Mouse (Mus musculus) thymus, postnatal 25 days (tissue): ENCODE data around the gene Mdm2.
"Not testable (repeated sequence)": the region's sequence is repeated elsewhere in the genome, so short reads cannot be mapped to it uniquely, and the experiment has no call there.

Source experiments
- DNase-seq: peaks from one replicate; pipeline ENCODE4 v3.0.0; 2022

Mdm2 gene

DNA sequence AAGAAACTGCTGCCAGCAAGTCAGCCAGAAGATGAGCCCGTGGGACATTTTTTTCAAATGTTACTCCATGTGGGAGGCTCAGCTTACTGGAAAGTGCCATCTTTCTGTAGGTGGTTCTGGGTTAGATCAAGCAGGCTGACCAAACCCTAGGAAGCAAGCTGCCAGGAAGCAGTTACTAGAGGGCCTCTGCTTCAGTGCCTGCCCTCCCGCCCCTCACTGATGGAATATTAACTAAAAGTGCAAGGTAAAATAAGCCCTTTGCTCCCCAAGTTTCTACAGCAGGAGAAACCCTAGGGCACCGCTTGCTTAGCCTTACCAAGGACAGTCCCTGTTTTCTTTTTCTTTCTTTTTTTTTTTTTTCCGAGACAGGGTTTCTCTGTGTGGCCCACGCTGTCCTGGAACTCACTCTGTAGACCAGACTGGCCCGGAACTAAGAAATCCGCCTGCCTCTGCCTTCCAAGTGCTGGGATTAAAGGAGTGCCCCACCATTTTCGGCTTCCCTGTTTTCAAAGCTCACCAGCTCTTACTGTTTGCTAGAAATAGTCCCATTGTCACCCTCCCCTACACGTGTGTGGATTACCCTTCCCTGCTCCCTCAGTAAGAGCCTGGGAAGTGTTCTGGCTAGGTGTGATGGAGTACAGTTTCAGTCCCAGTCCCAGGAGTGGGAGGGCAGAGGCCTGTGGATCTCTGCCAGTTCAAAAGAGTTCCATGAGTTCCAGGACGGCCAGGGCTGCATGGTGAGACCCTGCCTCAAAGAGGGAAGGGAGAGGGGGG is 37.9 kb upstream of the Mdm2 start:
- no peak for DNase-seq

DNA sequence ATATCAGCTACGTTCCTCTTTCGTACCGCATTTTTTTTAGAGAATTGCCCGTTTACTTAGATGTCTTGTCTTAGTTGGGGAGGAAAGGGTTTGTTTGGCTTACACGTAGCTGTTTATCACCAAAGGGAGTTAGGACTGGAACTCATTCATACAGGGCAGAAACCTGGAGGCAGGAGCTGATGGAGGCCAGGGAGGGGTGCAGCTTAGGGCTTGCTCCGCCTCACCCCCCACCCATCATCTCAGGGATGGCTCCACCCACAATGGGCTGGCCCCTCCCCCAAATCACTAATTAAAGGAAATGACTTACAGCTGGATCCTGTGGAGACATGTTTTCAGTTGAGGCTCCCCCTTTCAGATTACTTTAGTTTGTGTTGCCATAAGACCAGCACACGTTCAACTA is 37.2 kb upstream of the Mdm2 start:
- DNase-seq, result no peak

DNA sequence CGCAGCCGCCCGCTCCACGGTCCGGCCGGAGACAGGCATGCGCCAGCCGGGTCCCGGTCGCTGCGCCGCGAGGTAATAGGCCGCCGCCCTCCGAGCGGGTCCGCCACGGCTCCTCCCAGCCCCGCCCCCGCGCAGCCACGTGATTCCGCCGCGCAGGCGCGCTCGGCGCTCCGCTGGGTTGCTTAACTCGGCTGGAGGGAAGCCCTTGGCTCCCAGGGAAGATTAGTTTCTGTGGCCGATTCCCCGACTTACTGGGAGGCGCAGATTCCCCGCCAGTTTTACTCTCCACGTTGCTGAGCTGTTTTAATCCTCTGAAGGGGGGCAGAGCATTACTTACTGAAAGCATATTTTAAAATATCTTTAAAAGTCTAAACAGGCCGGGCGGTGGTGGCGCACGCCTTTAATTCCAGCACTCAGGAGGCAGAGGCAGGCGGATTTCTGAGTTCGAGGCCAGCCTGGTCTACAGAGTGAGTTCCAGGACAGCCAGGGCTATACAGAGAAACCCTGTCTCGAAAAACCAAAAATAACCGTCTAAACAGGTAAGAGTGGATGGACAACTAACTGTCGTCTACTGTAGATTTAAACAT is 35.8 kb upstream of the Mdm2 start, which contains the start of gene Slc35e3:
Gene Slc35e3 (minus strand): TSS at position 69 of the 587 bp plus-strand sequence.
- DNase-seq, result peak; percentile 98

DNA sequence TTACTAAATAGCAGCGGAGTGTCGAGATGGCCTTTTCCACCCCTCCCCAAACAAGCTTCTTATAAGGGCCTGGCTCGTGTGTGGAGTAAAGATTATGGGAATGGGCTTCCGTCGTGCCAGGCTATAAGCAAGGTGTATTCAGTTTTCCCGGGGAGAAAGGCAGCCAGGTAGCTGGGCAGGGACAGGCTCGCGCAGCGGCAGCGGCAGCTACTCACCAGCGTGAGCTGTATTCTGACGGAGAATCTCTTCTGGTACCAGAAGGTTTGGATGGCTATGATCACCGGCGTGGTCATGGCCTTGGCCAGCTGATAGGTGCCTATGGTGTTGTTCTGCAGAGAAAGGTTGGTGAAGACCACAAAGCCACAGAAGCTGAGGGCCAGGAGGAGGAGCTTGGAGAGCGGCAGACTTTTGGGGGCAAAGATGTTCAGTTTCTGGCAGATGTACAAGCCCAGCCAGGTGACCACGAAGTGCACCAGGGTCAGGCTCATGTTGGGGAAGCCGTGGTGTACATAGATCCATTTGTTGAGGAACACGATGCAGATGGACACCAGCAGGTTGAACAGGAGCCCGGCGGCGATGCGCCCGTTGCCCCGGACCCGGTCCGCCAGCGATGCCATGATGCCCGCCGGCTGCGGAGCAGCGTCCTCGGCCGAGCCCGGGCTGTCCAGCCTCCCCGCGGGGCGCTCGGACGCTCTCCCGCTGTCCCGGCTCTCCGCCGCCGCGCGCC is 35.2 kb upstream of the Mdm2 start:
- DNase-seq, result peak; percentile 29

DNA sequence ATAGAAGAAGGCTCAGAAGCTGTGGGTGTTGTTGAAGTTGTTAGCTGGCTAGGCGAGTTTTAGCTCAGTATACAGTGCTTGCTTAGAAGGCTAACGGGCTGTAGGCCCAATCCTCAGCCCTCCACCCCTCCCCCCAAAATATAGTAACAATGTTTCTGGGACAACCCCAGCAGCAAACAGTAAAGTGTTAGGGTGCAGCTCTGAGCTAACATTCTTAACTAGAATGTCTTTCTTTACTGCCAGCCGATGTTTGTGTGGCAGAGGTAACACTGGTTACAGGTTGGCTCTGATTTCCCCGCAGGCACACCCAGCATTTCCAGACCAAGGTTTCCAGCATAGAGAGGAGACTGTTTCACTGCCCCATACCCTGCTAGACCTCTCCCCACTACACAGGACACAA is 33.4 kb upstream of the Mdm2 start:
- DNase-seq, result no peak

DNA sequence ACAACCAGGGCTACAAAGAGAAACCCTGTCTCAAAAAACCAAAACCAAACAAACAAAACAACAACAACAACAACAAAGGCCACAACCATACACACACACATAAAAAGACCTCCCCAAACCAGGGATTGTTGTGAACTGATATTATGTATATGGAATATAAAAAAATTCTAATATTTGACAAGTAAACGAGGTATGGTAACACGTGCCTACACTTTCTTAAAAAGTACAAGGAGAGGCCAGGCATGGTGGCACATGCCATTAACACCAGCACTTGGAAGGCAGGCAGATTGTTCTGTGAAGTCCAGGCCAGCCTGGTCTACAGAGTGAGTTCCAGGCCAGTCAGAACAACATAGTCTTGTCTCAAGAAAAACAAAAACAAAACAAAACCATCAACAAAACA is 32.6 kb upstream of the Mdm2 start:
- no peak for DNase-seq

DNA sequence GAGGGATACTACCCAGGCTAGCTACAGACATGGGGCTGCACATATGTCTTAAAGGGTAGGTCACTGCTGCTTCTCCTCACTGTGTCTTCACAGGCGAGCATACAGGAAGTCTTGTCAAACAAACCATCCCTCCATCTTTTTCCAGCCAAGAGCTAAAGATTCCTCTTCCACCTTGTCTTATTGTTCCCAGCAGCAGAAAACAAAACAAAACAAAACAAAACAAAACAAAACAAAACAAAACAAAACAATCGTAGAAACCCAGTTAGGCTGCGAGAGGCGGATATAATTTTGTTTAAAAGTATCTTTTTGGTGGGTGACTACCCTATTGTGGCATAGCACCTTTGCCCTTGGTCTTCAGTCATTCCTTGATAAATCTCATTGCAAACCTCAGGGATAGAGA is 32.1 kb upstream of the Mdm2 start:
- DNase-seq, result no peak

DNA sequence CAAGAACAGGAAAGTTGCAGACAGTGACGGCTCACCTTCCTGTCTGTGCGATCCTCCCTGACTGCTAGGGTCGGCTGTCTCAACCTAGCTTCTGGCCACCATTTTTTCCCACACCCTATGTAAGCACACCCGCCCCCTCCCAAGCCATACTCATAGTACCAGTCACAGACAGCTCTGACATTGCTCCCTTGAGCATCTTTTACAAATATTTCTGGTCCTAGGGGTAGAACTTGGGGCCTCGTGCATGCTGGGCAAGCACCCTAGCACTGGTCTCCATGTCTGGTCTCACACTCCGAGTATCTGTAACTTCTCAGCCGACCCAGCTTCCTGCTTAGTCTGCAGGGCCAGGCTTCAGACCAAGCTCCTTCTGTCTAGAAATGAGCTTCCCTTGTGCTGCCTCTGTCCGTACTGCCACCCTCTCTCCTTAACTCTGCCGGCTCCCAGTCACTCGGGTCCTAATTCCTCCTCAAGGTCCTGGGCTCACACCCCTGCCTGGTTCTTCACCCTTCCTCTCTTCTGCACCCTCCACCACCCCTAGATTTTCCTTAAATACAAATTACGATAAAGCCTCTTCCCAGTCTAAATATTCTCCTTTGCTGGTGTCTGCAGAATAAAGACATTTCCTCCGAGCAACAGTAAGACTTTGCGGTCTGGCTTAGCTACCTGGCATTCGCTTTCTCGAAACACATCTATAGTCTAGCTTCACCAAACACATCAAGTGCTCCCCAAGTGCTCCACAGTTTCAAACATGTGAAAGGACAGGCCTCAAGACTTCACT is 31.3 kb upstream of the Mdm2 start:
- no peak for DNase-seq

DNA sequence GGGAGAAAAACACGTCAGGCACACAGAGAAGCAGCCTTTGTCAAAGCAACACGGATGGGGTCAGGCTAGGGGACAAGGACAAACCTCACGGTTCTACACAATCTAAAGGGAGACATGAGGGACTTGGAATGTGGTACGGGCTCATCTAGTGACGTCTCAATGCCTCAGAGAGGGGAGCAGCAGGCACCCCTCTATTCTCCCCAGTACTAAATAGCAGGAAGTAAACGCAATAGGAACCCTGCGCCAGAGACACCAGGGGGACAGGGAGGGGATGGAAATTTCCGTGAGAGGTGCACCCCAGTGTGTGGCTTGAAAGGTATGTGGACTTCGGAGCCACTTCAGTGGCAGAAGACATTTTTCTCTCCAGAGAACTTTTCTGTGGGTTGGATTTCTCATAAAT is 30.4 kb upstream of the Mdm2 start:
- no peak for DNase-seq

DNA sequence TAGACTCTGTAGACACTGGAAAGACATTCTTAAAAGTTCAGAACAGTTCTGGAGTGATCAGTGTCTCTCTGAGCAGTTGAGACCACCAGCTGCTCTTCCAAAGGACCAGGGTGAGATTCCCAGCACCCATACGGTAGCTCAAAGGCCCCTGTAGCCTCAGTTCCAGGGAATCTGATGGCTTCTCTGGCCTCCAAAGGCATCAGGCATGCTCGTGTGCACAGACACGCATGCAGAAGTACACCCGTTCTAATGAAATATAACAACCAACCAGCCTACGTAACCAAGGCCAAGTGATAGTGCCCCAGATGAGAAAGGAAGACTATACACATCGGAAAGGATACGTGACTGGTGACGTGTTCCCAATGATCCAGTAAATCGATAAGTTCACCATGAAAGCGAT is 29.6 kb upstream of the Mdm2 start:
- DNase-seq, result no peak

DNA sequence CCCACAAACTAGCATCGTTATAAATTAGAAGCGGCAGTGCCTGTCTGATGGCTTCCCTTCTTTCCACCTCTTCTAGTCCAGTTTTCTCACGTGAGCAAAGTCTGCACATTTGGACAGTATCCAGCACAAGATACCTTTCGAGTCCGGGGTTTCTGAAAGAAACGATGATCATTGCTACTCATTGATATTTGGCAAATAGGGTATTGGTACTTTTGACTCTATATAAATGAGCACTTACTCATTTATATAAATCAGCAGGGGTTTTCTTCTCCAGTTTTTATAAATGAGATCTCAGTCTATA is 29.0 kb upstream of the Mdm2 start:
- DNase-seq, result no peak

DNA sequence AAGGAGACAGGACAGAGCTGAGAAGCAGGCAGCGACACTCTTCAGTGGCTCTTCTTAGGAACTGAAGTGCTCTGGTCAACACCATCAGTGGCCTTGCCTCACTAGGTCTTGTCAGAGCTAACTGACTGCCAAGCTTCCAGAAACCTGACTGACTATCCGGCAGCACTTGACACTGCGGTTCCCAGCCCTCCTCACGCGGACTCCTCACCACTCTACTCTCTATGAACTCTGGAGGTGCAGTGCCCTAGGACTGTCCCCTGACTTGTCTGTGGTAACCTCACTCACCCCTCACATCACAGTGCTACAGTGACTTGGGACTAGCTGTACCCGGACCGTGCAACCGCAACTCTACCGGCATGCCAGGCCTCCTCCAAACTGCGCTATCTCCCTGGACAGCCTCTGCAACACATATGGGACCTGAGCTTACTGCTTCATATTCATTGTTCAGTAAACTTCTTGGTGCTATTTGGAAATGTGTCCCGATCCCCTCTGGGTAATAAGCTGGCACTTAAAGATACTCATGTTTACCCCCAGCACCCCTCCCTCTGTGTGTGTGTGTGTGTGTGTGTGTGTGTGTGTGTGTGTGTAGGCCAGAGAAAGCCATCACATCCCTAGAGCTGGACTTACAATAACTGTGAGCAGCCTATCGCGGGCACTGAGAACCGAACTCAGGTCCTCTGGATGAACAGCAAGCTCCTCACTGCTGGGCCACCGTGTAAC is 28.5 kb upstream of the Mdm2 start:
- DNase-seq, result no peak

DNA sequence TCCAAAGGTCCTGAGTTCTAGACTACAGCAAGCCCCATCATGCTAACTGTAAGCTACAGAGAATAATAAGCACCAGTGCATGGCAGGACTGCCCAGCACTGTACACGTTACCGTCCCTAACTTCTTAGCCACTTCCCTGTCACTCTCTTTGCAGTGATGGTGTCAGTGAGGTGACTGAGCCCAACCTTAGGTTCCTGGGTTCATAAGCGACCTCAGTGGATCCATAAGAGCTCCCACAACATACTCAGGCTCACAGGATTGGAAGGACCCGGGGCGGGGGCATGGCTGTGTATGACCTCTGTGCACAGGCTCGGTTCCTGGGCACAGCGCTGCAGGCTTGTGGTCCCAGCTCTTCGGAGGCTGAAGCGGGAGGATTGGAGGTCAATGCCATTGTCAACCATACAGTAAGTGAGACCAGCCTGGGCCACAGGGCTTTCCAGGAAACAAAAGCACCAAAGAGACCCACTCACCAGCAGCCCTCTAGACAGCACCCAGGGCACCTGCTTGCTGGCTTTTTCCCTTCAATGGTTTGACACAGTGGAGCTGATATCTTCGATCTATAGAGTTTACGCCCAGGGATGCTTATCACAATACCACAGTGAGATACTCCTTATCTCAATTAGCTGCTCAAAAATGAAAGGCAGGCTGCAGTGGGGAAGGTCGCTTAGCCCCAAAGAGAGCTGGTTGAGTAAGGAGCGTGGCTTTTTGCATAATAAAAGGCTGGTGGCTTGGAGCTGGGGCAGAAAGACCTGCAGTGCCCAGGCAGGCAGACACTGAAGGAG is 27.8 kb upstream of the Mdm2 start:
- DNase-seq, result no peak

DNA sequence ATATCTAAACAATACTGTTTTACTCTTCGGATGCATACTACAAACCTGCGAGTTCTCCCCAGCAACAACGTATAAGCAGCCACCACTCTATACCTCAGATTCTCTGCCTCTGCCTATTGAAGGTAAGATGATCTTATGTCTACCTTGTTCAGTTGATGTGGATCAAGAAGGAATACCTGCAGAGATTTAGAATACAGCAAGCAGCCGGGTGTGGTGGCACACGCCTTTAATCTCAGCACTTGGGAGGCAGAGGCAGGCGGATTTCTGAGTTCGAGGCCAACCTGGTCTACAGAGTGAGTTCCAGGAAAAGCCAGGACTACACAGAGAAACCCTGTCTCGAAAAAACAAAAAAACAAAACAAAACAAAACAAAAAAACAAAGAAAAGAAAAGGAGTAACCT is 26.9 kb upstream of the Mdm2 start:
- DNase-seq, result not testable (repeated sequence)

DNA sequence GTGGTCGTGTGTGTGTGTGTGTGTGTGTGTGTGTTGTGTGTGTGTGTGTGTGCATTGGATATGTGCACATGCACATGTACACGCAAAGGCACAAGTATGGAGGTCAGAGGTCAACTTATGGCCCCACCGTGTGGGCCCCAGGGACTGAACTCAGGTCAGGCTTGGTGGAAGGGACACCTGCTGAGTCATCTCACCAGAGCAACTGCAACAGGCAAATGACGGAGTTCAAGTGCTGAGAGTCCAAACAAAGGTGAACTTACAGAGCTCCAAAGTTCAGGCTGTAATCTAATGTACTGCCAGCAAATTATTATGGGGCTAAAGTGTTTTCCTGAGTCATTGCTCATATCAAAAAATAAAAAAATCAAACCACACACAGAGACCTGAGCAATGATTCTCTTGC is 26.5 kb upstream of the Mdm2 start:
- no peak for DNase-seq

DNA sequence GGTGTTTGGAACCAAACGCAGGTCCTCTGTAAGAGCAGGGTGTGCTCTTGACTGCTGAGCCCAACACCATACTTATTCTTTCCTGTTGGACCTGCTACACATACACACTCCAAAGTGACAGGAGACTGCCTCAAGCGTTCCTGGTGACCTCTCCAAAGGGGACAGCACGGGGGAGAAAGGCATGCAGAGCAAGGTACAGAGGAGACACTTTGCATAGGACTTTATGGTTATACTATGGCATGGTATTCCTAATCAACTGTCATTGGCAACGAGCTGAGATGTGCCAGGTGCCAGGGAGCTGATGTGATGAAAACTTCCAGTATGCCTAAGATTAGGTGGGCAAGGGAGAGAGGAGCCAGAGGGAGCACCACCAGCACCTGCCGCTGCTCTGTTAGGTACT is 26.0 kb upstream of the Mdm2 start:
- DNase-seq, result no peak

DNA sequence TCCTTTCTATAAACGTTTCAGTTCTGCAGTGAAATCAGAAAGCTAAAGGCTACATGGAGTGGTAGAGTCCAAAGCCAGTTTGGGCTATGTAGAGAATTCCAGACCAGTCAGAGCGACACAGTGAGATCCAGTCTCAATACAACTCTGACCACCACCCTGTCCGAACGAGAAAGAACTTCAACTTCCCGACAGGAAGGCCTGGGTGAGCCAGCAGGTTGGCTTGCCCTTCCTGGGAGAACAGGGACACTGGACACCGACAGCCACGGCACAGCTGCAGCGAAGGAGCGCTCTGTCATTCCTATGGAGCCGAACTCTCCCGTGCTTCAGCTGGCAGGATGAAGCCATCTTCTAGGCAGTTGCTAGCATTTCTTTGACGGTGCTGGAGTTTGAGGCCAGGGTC is 24.8 kb upstream of the Mdm2 start:
- not testable (repeated sequence) for DNase-seq

DNA sequence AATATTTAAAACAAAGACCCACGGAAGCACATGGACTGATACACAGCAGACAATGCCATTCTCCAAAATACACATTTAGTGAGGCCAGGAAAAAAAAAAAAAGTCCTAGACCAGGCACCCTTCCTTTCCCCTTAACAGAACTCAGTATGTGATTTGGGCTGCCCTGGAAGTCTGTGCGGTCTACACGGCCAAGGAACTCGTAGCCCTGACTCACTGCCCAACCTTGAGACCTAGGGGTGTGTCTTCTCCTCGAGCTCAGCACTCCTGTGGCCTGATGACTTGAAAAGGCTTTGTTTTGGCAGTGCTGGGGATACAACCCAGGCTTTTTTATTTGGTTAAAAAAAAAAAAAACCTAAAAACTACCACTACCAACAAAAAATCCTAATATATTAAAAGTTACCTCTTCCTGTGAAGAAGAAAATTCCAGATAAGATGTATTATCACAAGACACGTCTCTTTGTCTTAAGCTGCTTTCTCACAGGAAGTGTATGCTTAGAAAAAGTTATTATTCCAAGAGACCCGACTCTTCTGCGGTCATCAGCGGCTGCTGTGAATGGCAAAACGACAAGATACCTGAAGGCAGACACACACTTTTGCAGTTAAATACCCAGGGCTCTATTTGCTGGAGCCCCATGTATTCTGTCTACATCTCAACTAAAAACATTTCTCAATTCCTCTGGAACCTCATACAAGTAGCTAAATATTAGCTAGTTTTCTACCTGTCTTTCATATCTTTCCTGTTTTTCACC is 23.7 kb upstream of the Mdm2 start:
- not testable (repeated sequence) for DNase-seq

DNA sequence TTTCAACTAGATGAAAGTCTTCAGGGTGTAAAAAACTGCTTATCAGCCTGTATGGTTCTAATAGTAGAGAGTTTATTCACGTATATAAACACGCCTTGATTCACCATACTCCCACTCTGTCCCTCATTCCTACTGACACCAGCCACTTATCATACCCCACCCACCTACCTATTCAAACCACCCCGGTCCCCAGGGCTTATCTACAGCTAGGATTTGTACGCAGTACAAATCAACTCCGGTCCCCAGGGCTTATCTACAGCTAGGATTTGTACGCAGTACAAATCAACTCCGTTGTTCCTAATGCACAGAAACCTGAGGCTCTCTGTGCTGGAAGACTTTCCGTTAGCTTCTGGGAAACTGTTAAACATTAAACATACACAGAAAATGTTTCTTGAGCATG is 23.1 kb upstream of the Mdm2 start:
- DNase-seq, result not testable (repeated sequence)

DNA sequence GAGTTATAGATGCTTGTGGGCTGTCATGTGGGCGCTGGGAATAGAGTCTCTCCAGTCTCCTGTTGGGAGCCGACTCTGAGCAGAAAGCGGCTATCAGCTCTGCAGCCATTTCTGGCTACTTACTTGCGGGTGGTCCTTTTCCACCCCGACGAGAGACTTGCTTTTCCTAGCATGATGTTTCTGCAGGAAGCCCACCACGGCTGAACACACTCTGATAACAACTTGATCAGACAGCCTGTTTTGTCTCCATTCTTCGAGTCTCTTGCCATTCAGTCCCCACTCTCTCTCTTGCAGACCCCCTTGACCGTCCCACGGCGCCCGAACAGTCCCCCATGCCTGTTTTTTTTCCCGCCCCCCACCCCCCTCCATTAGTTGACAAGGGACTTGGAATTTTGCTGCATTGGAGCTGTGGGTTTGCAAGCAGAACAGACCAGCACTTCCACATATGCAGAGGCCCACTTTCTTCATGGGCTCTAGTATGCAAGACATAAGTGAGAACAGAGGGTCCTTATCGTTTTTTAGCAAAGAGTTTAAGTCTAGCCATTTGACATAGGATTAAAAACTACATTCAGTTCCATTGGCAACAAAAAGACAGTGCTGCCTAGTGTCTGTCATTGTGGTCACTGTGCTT is 22.5 kb upstream of the Mdm2 start:
- no peak for DNase-seq

DNA sequence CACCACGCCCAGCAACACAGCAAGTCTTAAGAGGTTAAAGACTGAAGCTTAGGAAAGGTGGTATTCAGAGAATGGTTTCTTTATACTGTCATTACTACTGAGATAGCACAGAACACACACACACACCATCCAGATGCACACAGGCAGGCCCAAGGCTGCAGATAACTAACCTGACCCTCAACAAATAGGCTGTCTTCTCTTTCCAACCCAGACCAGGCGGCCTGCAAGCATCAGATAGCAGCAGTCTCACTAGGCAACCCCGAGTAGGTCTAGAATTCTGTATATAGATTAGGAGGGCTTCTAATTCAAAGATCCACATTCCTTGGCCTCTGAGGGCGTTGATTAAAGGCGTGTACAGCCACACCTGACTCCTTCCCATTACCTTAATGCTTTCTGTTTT is 21.6 kb upstream of the Mdm2 start:
- DNase-seq, result no peak
